Mouse (Mus musculus) adrenal gland, adult 18-20 months (tissue): ENCODE results near the gene Rab3gap2. TPM values are rescaled to one million over a fixed set of nuclear protein-coding genes. Genes with fewer than 3 reads are reported as not detected.

Source experiments
- DNase-seq, 2 experiments: peaks; one replicate each; pipeline ENCODE4 v3.0.0; 2021 to 2022; ENCODE audit warnings: low spot score in 2 of 2
- long read RNA-seq, 2 experiments: library from polyadenylated mRNA; stranded (forward); transcript quantifications; one replicate each; pipeline ENCODE4 v2.0.0; 2021
- total RNA-seq, 2 experiments: library from RNA; stranded (reverse); gene quantifications; 1 replicate in 1 of 2; 2 replicates in 1 of 2; pipeline ENCODE4 v1.2.3; 2021

Rab3gap2 gene
- 10 to 100 TPM; 48.7 to 51.4 TPM for total RNA-seq
- long read RNA-seq, experiment 1, full-length matches to known transcripts = 29 of 47 reads
- long read RNA-seq, experiment 1, partial matches to known transcripts = 9 of 47 reads
- long read RNA-seq, experiment 1, other reads (novel, unspliced or antisense) = 9 of 47 reads
- long read RNA-seq, experiment 2, full-length matches to known transcripts = 27 of 48 reads
- long read RNA-seq, experiment 2, partial matches to known transcripts = 13 of 48 reads
- long read RNA-seq, experiment 2, other reads (novel, unspliced or antisense) = 8 of 48 reads

DNA sequence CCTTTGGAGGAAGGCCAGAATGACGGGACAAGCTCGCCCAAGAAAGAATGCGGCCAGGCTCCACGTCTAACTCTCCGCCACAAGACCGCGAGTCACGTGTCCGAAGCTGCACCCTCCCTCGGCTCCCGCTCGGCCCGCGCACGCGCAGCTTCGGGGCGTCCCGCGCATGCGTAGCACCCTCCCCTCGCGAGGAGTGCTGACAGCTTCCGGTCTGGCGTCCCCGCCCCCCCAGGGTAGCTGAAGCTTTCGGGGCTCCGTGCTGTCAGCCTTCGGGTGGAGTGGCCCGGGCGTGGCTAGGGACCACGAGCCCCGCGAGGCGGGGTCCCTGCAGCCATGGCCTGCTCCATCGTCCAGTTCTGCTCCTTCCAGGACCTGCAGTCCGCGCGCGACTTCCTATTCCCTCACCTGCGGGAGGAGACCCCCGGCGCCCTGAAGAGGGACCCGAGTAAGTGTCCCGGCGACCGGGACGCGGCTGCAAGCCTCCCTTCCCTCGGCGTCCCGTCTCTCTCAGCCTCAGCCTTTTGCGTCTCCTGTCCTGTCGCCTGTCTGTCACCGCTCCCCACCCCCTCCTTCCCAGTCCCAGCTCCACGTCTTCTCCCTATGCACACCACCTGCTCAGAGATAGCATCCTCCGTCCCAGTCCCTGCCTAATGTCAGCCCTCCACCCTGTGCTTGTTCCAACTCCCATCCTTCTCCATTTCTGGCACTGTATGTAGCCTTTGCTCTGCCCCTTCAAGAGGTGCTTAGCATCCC, at the start of gene Rab3gap2:
Gene Rab3gap2 (plus strand): TSS at position 209 of the 753 bp plus-strand sequence.
- peak; percentile 100 for DNase-seq

DNA sequence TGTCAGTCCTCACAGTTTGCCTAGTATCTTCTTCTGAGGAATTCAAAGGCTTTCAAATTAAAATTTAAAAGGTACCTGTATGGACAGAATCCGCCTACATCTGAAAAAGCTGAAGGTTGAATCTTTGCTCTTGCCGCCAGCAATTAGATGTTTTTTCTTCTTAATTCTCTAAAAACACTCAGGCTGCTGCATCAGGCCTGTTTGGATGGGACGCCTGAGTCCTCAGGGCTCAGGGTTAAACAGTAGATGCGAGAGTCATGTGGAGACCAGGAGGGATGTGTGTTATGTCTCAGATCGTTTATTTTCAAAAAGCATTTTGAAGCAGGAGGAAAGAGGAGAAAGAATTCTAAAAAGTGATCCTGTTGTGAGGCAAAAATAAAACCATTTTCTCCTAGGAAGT, 30.3 kb upstream of the Rab3gap2 start:
- DNase-seq = no peak

DNA sequence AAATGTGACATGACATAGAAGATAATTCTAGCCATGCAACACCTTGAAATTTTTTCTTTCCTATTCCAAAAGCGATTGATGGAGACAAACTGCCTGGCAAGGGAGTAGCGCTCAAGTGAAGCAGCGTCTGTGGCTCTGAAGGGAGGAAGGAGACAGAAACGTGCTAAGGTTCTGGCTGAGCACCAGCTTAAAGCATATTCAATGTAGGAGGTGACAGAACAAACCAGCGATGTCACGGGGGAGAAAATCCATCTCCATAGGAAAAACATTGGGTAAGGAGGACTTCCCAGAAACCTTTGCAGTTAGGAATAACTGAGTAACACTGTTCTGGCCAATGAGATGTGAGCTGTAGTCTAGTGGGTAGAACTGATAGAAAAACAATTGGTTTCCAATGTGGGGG, 26.1 kb upstream of the Rab3gap2 start:
- DNase-seq = no peak

DNA sequence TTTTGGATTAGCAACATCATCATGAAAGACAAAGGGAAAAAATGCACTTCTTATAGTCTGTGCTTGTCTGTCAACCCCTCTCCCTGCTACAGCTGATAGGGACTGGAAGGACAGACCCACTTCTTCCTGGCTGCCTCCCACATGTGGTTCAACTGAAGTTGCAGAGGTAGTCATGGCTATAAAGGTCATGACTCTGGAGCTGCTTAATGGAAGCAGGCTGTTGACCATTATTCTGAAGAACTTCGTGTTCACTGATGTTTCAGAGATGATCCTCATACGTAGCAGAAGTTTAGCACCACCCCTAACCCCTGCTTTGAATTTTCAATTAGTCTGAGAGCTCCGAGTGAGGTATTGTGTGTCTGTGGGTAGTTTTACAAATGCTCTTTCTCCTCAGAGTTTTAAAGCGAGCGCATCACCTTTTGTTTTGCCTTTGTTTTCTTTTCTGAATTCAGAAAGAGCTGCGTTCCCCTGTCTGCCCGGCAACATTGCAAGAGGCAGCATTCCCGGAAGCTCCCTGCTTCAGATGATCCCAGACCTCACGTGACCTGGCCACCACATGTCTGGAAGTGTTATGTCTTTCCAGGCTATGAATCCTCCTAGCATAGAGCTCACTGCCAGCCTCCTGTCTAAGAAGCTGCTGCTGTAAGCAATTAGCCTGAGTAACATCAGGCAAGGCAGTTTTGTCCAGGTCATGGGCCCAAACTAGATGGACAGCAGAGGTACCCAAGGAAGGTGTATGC, 20.2 kb upstream of the Rab3gap2 start:
- DNase-seq = no peak

DNA sequence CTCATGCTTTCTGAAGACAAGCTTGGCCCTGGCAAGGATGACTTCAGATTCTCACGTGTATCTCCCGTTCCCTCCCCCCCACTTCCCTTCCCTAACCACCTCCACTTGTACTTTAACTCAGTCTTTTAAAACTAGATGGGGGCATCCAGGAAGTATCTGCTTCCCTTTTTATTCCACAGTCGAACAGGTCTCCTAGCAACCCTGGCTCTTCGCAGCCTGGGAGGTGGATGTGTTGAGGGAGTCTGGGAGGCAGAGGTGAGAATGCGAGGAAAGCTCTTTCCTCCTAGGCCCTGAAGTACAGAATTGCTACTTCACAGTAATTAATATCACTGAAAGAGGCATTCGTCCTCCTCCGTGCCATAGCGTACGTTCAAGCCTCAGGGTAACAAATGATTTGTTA, 18.4 kb upstream of the Rab3gap2 start:
- DNase-seq = no peak

DNA sequence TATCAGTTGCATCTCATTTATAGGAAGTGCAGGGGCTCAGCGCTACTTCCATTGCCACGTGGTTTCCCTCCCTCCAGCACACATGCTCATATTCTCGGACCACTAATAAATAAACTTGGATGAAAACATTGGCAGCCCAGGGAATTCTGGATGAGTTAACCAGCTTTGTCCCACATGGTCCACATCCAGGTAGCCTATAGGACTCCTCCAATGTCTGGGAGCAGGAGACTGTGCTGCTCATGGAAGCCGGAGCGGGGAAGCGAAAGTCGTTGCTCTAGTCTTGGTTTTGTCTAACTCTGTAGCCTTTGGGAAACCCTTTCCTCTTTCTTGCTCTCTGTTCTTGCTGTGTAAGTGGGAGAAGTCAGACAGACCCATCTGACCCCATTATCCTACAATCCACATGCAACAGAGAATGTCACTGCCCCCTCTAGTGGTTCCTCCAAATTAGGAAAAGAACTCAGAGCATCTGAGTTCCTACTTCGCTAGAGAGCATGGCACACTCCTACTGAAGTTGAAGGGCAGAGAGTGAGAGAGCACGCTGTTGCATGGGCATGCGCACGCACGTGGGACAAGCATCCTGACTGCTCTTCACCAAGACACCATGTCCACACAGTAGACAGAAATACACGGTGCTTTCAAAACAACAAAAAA, 16.7 kb upstream of the Rab3gap2 start:
- no peak for DNase-seq

DNA sequence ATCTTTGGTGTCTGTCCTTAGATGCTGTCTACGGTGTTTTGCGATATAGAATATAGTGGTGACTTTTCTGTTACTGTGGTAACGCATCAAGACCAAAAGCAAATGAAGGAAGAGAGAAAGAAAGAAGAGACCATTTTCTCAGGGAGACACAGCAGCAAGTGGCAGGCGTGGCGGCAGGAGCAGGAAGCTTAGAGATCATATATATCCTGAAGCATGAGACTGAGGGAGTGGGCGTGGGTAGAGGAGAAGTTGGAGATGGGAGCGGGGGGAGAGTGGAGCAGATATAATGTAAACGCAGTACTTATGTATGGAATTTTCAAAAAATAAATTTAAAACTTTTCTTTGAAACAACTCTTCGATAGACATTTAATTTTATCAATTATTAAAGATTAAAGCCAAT, 14.0 kb upstream of the Rab3gap2 start:
- no peak for DNase-seq

DNA sequence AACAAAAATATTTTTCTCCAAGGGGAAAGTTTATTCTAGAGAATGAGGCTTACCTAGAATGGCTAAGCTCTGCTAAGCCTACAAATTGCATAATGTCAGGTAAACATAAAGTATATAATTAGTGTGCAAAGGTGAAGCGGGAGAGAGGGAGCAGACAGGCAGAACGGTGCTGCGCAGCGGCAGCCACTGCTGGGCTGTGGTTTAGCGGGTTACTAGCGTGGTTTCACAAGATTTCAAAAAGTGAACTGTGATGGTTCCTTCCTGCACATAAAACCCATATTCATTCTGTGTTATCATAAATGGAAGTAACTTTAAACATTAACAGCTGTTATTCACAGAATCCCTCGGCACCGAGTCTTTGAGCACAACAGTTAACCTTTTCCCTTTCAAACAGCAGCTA, 11.8 kb upstream of the Rab3gap2 start:
- DNase-seq = no peak

DNA sequence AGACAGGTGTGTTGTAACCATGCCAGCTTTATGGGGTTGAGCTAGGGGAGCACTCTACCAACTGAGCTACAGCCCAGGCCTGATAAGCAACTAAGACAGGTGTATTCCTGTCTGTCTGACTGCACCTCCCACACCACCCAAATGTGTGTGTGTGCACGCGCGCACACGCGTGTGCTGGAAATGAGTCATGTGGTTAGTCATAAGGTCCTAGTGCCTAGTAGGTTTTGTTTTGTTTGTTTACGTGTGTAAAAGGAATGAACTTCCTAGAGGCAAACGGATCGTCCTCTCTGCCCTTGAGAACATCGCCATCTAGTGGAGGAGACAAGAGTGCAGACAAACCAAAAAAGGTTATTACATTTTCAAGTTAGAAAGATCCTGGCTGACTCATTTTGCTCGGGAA, 10.4 kb upstream of the Rab3gap2 start:
- DNase-seq = no peak

DNA sequence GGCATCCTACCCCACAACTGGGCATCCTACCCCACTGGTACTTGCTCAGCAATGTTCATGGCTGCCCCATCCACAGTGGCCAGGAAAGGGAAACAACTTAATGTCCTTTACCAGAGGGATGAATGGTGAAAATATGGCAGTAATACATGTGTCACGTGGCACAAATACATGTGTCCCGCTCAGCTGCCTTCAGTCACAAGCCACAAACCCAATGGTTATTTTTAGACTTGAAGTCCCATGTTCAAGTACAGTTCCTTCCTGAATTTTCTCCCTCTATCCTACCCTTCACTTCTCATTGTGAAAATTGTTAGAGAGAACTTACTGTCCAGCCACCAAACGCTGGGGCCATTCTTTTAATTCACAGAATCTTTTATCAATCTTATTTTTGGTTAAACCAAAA, 7.6 kb upstream of the Rab3gap2 start:
- no peak for DNase-seq

DNA sequence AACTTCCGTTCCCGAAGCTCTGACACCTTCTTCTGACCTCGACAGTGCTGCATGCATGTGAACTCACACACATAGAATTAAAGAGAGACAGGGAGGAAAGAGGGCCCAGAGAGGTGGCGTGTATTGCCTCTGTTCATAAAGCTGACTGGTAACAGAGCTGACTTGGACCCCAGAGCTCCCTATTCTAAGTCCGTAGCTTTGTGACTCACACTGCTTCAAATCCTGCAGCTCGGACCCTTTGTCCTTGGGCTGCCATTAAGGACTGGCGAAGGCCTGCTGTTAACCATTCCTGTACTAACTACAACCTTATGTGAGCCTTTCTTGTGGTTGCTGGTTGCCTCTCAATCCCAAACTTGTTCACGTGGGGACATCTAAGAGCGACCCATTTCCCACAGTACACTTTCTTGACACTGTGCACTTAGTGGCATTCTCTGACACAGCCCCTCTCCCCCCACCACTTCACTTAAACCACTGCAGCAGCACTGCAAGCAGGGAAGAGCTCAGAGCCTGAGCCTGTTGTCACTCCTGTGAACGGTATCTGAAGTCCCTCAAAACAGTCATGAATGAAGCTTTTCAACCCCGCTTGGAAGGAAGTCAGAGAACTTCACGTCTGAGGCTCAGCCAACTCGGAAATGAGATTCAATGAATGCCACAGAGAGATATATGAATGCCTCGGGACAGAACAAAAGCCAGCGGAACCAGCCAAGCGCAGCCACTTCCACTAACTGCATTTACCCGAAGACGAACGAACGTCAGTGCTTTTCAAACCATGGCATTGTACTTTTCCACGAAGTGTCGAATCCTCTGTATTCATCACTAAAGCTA, 3.1 kb upstream of the Rab3gap2 start:
- no peak for DNase-seq

DNA sequence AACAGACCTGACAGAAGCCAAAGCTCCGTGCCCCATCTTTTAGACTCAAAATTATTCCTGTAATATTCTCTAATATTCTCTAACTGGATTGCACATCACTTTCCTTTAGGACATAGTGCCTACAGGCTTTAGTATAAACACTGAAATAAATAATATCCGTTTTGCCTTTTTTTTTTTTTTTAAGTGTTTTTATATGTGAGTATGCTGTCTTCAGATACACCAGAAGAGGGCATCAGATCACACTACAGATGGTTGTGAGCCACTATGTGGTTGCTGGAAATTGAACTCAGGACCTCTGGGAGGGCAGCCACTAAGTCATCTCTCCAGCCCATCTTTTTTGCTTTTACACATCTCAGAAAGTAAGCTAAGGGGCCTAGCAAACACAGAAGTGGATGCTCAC, 1.9 kb upstream of the Rab3gap2 start:
- DNase-seq = no peak

DNA sequence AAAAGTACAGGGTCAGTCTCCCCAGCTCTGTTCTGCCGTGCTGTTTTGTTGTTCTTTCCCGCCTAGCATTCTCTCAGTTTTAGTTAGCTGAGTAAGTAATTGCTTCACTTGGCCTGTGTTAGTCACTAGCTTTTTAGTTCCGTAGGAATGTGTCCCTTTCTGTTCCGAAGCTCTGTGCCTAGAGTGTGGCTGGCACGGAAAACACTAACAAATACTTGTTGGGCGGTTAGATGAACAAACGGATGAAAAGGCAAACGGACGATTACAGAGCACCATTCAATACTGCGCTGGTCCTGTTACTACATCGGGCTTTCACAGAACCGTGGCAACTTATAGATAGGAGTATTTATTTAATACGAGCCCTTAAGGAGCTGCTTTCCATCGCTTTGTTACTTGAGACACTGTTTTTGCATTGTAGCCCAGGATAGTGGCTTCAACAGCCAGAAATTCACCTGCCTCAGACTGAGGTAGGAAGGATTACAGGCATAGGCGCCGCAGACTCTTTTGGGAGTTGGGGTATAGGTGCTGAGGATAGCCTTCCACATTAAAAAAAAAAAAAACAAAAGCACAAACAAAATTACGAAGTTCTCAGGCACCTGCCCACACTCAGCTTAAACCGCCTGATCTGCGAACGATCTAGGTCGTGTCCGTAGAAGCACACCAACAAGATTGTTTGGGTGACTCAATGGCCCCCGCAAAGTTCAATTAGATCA, 565 bp upstream of the Rab3gap2 start:
- DNase-seq = no peak

DNA sequence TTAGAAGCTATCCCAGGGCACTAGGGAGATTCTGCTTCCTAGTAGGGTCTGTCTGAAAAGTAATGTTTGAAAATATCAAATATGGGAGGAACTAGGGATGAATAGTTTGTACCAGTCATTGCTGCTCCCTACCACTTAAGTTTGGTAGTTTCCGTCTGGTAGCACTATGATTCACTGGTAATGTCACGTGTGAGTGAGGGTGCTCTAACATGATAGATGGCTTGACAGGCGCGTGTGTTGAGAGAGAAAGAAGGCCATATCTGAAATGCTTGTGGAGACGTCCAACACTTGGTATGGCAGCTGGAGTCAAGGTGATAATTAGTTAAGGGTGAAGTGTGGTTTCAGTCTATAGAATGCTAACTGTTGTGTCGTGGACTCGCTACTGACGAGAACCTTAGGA, 1.2 kb downstream of the Rab3gap2 start:
- DNase-seq = no peak

DNA sequence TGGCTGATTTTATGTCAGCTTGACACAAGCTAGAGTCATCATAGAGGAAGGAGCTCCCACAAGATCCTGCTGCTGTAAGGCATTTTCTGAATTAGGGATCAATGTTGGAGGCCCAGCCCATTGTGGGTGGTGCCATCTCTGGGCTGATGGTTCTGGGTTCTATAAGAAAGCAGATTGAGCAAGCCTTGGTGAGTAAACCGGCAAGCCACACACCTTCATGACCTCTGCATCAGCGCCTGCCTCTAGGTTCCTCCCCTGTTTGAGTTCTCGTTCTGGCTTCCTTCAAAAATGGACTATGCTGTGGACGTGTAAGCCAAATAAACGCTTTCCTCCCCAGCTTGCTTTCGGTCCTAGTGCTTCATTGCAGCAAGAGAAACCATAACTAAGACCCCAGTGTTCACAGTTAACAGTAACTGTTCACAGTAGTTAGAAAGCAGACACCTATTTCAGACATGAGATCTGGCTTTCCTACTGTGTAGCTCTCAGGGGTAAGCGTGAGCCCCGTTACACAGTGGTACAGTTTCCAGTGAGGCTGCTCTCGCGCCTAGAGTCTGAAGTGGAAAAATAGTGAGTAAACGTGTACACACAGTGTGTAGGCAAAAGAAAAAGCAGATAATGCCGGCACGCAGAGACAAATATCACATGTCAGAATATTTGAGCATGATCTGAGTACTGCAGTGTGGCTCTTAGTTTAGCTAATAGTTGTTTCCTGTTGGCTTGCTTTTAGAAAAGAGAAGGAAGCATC, 4.1 kb downstream of the Rab3gap2 start:
- DNase-seq = no peak

DNA sequence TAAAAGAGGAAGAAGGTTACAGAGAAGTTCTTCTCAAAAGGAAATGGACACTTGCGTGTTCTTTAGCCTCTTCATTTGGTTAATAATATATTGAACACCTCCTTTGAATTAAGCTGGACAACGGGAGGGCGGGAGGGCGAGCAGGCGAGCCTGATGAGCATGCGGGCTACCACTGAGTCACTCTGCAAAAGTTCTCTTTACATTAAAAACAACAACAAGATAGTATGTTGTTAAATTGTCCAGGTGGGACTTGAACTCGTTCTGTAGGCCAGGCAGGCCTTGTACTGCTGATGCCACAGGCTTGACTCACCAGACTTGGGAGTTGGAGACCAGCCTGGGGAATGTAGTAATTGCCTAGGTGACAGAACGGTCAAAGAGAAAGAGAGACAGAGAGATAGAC, 4.8 kb downstream of the Rab3gap2 start:
- no peak for DNase-seq

DNA sequence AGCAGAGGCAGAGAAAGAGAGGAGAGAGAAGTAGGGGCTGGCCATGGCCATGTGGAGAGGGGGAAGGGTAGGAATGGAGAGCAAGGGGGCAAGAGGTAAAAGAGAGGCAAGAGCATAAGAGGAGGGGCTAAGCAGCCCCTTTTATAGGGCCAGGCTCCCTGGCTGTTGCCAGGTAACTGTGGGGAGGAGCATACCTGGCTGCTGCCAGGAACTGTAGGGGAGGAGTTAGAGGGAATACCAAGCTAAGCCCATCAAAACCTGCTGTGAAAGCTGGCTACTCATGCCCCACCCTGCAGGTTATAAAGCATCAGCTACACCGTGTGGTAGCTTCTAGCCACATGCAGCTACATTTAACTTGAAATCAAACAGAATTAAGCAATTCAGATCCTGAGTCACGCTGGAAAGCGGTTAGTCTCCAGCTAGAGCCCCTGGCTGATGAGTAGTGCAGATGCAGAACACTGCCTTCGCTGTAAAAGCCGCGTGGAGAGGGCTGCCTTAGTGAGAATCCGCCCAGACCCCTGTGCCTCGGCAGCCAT, 5.8 kb downstream of the Rab3gap2 start:
- no peak for DNase-seq

DNA sequence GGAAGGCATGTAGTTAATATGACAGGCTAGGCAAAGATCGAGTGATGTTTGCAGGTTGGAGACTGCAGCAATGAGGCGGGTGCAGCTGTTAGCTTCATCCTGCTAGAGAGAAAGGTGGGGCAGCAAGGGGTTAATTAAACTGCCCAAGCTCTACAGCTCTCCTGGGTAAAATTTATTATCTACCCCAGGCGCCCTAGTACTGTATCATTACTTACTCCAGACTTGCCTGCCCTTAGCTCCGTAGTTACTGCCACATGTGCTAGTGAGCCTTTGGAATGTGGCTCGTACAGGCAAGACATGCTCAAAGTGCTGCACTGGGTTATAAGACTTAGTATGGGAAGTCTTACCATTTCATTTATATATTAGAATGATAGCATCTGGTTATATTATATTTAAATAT, 12.4 kb downstream of the Rab3gap2 start:
- no peak for DNase-seq

DNA sequence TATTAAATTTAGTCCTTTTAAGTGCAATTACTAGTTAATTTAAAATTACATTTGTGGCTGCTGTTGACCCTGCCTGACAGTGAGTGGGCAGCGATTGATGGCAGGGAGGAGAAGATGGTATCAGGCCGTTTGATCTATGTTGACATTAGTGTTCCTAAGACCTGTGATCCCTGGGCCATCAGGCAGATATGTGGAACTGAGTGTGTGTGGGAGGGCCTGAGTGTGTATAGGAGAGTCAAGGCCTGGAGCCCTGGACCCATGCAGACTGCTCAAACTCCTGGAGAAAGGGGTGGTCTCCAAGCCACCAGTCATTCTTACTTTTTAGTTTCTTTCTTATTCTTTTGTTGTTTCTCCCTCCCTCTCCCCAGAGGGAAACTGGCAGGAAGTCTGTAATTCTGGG, 12.8 kb downstream of the Rab3gap2 start:
- DNase-seq = no peak
